Mouse (Mus musculus): Measurements from ENCODE around the gene Gtsf1.
A peak's percentile ranks its signal among the peaks of the same experiment; 100 is the strongest.

The Gtsf1 gene

DNA sequence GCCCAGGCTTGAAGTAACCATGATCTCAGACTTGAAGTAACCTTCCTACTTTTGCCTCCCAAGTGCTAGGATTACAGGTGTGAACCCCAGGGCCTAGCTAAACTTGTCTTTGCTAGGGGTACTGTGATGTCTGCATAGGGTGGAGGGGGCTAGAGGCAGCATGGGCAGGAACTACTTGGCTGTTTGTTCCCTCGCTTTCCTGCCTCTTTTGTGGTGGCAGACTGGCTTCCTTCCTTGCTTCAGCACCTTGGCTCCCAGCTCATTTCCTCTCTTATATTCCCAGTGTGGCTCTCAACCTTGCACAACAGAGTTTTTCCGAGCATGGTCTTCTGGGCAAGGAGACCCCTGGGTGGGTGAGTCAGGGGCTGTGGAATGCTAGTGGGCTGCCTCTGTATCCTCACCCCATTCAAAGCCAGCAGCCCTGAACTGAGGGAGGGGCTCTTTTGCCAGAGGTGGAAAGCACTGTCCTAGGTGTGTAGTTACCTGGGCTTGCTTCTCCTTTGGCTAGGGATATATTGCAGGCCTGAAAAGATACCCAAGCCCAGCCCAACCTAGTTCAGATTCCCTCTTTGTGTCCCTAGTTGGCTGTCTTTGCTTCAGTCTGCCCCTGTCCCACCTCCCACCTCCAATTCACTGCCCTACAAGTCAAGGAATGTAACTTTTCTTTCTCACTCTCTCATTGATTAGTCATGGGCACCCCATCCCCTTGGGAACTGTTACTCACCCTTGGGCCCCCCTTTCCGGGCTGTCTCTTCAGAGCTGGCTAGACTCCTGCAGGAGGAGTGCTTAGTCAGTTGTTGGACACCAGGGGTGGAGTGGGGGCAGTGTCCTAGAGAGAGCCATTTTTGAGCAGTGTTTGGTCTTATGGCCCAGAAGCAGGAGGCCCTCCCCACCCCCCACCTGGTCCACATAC lies 52.3 kb downstream of the Gtsf1 start:
- no peak for DNase-seq

GRCm38 (mm10) chr15:103376837-103377269 lies 53.4 kb downstream of the Gtsf1 start:
- no peak for DNase-seq

- DNase-seq, result no peak
Measured at GRCm38 (mm10) chr15:103375112-103375800, 55.0 kb downstream of the Gtsf1 start.

DNA sequence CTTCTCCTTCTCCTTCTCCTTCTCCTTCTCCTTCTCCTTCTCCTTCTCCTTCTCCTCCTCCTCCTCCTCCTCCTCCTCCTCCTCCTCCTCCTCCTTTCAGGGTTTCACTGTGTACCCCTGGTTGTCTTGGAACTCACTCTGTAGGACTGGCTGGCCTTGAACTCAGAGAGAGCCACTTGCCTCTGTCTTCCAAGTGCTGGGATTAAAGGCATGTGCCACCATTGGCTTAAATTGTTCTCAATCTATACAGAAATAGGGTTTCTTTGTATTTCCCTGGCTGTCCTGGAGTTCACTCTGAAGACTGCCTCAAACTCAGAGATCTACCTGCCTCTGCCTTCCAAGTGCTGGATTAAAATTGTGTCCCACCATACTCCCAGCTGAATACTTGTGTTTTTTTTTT lies 57.8 kb downstream of the Gtsf1 start:
- no peak for DNase-seq

GRCm38 (mm10) chr15:103371741-103372140 lies 58.5 kb downstream of the Gtsf1 start:
- DNase-seq, result no peak

DNA sequence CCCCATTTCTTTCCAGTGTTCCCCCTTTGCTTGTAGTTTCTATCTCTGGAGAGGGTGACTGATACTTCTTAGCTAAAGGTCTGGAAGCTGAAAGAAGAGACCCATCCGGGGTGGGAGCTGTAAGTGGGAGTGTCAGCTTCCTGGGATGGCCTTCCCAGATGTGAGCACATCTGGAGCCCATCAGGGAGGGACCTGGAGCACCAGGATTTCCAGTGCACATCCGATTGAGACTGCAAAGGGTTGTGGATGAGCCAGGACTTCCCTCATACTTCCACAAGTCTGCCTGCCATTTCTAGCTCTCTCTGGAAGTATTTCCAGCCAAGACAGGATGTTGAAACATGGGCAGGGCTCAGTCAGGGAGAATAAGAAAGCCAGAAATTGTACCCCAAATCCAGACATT lies 59.1 kb downstream of the Gtsf1 start:
- no peak for DNase-seq

DNA sequence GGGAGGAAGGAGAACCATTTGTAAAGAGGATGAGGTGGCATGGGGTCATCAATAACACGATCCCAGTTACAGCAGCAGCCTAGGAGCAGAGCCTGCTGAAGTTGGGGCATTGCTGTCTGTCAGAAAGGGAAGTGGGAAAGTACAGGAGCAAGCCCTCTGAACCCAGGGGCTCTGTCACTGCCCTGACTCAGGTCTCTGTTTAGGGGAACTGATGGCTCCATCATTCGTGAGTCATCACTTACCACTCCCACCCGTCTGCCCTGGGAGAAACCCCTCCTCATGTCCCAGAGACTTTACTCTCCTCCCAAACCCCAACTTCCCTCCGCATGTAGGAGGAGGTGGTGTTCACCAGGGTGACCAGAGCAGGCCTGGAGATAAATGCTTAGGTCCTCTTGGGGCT lies 59.8 kb downstream of the Gtsf1 start:
- no peak for DNase-seq

- no peak for DNase-seq
Measured at GRCm38 (mm10) chr15:103369123-103369522, 61.1 kb downstream of the Gtsf1 start.

DNA sequence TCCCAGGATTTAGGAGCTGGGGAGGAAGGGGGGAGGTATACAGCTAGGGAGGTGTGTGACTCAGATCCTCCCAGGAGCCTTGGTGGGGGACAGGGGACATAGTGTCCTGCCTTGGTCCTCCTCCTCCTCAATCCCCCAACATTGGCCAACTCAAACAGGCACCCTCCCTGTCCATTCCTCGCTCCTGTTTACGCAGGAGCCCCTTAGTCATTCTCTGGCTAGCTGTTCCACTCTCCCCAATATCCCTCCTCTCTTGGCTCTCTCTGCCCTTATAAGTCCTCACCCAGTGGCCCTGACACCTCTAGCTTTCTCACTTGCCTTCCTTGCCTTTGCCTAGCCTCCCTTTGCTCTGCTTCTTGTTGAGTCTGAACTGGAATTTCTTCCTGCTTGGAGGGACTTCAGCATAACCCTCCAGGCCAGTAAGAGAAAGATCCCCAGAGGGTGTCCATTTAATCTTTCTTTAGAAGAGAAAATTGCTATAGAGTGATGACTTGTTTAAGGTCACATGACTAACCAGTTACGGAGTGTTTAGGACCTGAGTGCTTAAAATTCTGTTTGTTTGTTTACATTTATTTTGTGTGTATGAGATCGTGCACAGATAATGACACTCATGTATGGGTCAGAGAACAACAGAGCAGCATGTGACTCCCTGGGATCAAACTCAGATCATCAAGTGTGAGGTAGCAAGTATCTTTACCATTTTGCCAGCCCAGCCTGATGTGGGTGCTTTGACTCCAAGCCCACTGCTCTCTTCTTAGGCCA lies 61.9 kb downstream of the Gtsf1 start:
- DNase-seq, result no peak

DNA sequence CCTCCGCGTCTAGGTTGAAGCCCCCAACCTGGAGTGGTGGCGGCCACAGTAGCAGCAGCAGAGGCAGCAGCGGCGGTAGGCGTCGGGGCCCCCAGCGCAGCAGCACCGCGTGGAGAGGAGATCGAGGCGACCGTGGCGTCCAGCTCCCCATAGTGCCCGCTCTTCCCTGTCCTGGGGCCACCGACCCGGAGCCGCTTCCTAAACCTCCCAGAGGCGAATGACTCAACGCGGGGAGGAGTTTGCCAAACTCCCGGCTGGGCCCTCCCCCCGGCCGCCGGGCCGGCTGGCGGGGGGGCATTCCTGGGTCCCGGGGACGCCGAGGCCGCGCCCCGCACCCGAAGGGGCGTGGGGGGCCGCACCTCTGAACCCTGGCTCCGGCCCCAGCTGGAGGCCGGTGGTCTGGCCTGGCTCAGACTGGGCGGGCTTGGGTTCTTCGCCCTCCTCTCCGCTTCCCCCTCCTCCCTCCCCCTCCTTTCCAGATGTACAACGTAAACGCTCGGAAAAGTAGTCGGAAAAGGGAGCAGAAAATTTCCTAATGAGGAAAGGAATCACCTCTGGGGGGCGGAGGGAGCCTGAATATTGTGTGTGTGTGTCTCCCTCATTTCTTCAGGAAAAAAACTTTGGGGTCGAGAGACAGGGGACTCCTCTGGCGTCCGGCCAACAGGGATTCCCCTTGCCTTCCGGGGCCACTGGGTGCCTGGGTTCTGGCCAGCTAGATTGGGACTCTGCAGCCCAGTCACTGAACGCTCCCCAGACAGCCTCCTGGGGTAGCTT lies 63.7 kb downstream of the Gtsf1 start, which contains the start of gene Itga5:
Gene Itga5, minus strand, starts transcription at position 388 of the 774 bp plus-strand sequence.
- DNase-seq, result peak; percentile 56

DNA sequence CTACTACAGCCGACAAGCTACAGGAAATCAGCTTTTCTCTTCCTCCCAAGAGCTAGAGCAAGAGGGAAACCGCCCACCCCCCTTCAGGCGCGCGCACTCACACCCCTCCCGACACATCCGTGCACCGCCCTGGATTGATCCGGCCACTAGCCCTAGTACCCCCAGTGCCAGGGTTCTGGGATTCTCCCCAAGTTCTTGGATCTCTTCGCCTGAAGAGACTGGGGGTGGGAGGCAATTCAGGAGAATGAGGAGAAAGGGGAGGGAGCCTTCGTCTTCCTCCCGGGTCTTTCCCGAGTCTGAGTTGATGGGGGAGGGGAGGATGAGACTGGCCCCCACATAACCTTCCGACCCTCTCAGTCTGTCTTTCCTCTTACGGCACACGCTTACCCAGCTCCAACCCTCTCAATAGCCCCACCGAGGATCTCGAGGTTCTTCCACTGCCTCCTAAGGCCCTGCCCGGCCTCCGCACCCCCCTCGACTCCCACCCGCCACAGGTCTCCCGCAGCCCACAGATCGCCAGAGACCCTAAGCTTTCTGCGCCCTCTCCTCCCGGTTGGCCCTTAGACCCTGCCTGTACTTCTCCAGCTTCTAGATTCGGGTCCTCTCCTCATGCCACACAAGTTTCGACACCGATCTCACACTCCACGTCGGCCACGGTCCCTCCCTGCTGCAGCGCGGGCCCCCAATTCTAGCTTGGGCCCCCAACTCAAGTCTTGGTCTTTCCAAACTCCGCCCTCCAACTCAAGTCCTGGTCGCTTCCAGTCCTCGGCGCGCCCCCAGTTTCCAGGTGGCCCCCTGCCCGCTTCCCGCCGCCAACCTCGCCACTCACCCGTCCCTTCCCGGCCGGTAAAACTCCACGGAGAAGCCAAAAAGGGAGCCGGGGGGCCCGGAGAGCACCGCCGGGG lies 64.5 kb downstream of the Gtsf1 start:
- DNase-seq, result peak; percentile 84

DNA sequence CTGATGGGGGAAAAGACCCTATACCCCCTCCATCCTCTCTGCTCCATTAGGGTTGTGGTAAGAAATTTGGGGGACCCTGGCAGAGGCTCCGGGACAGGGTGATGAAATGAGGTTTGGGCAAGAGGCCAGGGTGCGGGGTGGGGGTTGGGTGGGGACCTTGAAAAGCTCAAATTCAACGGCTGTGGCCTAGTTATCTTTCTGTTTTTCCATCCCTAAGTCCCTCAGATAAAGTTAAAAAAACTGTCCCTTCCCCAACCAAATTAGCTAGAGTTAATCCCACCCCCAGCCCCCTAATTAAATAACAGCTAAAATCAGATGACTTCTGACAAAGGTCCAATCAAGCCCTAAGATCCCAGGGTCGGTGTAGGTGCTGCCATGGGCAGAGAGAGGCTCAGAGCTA lies 65.5 kb downstream of the Gtsf1 start:
- no peak for DNase-seq

- DNase-seq, result no peak
Measured at GRCm38 (mm10) chr15:103363809-103364208, 66.5 kb downstream of the Gtsf1 start.

DNA sequence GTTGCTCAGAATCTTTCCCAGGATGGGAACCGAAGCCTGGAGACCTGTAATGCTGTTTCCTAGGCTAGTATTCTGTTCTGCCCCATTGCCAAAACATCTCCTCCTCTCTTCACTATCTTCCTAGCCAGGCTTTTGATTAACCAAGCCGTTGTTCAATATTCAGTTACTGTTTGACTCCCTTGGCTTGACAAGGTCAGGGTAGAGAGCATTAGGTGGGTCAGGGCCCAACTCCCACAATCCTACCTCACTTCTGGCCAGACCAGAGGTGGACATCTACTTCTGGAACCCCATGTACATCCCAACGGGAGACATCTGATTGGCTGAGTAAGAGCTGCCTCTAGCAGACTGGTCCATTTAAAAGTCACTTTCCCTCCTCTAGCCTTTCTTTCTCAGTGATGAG lies 67.3 kb downstream of the Gtsf1 start:
- DNase-seq, result no peak

- no peak for DNase-seq
Measured at GRCm38 (mm10) chr15:103362333-103362732, 67.9 kb downstream of the Gtsf1 start.

- DNase-seq, result no peak
Measured at GRCm38 (mm10) chr15:103361269-103361668, 69.0 kb downstream of the Gtsf1 start.

DNA sequence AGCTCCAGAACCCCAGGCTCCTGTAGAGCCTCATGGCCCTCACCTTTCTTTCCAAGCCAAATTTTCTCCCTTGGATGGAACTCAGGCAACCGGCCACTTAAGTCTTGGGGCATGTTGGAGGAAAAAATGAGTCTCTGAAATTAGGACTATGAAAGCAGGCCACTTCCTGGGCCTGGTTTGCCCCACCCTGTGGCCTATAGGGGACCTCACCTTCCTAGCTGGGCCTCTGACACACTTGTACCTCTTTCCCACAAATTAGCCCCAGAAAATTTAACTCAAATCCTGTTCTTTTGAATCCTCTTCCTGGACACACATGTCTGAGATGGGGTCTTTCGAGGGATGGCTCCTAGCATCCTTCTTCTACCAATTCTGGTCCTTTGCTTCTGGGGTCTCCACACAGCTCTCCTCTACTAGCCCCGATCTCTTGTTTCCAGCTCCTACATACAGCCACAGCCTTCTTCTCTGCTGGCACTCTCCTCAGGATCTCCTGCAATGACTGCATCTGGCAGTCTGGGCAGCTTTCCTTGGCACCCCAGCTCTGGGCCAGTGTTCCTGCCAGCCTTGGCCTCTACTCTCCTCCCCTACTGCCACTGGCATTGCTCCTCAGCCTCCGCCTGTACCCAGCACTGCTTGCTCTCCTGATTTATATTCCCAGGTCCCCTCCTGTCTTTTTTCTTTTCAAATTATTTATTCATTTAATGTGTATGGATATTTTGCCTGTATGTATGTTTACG lies 70.2 kb downstream of the Gtsf1 start:
- DNase-seq, result no peak

DNA sequence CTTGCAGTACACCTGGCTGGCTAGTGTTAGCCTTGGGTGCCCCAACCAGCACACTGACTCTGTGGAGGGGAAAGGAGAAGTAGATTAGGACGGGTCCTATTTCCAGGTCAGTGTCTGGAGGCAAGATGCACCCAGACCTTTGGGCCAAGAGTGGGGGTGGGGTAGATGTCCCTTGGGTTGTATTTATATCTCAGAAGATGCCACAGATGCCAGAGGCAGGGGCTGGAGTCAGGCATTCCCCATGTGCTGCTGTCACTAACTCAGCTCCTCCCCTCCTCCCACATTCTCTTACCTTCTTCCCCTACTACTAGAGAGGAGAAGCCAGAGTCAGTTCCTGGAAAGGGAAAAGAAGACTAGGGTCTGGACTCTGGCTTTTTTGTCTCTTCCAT lies 71.2 kb downstream of the Gtsf1 start:
- no peak for DNase-seq

- DNase-seq, result no peak
Measured at GRCm38 (mm10) chr15:103358278-103359121, 71.8 kb downstream of the Gtsf1 start.

GRCm38 (mm10) chr15:103357817-103358216 lies 72.5 kb downstream of the Gtsf1 start:
- DNase-seq, result no peak
